Mouse (Mus musculus): ENCODE measurements at regions not wholly inside any gene's neighbourhood (a gene's known extent, or its start where the extent isn't known, plus 50 kb on each side); places are given as distances from the start of the nearest gene placed in this dataset.

- no peak overlapping the region for H3K4me3 ChIP-seq (ENCODE audit: low read depth, low read length)
- TF ChIP-seq CTCF (IDR thresholded peaks at IDR 0.05) = no peak
- H3K9ac ChIP-seq (replicated peaks; ENCODE audit: low read length, poor library complexity, severe bottlenecking) = no peak overlapping the region
- 88% methylated on average over 3 of the region's 3 CpGs for WGBS
- no peaks in the 10 kb centered on the region for H3K27me3 ChIP-seq (ENCODE audit: insufficient read depth, low read length)
- DNase-seq (ENCODE audit: low spot score) (no peak), ATAC-seq (ENCODE audit: low FRiP score) (no peak)
- H3K27ac ChIP-seq (ENCODE audit: low read depth, low read length) = no peak overlapping the region
- no peaks in the 10 kb centered on the region for H3K4me1 ChIP-seq (ENCODE audit: insufficient read depth, low read length)
- no peaks in the 10 kb centered on the region; the same call in 1 of the 2 replicates for H3K9me3 ChIP-seq (ENCODE audit: low read length)
- no peaks in the 10 kb centered on the region for H3K36me3 ChIP-seq (ENCODE audit: insufficient read depth, low read length)
- H3K4me2 ChIP-seq (ENCODE audit: low read depth, low read length, poor library complexity, severe bottlenecking) = no peak overlapping the region
Measured at GRCm38 (mm10) chr10:96947971-96948370, 331.2 kb downstream of the Btg1 start.

- Histone ChIP-seq H3K4me1 (ENCODE audit: insufficient read depth, low read length) (no peaks in the 10 kb centered on the region), H3K27me3 (ENCODE audit: insufficient read depth, low read length) (no peaks in the 10 kb centered on the region), H3K36me3 (ENCODE audit: insufficient read depth, low read length) (no peaks in the 10 kb centered on the region), H3K4me3 (ENCODE audit: low read depth, low read length) (no peak overlapping the region), H3K27ac (ENCODE audit: low read depth, low read length) (no peak overlapping the region), H3K9me3 (ENCODE audit: low read length) (no peaks in the 10 kb centered on the region; the same call in 1 of the 2 replicates), H3K4me2 (ENCODE audit: low read depth, low read length, poor library complexity, severe bottlenecking) (no peak overlapping the region), H3K9ac (replicated peaks; ENCODE audit: low read length, poor library complexity, severe bottlenecking) (no peak overlapping the region)
- ATAC-seq (ENCODE audit: low FRiP score) = no peak
- WGBS = 47% methylated on average over 2 of the region's 2 CpGs
- DNase-seq (ENCODE audit: low spot score) = no peak
- no peak for TF ChIP-seq CTCF (IDR thresholded peaks at IDR 0.05)
Measured at GRCm38 (mm10) chr10:96948871-96949270, 332.1 kb downstream of the Btg1 start.

GRCm38 (mm10) chr10:96955036-96955775 is 338.4 kb downstream of the Btg1 start:
- Histone ChIP-seq H3K9ac (replicated peaks; ENCODE audit: low read length, poor library complexity, severe bottlenecking) (peak overlapping the region; percentile 39), H3K27ac (ENCODE audit: low read depth, low read length) (peak overlapping the region; percentile 26; the same call in 1 of the 2 replicates), H3K4me3 (ENCODE audit: low read depth, low read length) (peak overlapping the region; percentile 6; the same call in 1 of the 2 replicates), H3K27me3 (ENCODE audit: insufficient read depth, low read length) (no peaks in the 10 kb centered on the region), H3K9me3 (ENCODE audit: low read length) (no peaks in the 10 kb centered on the region), H3K4me2 (ENCODE audit: low read depth, low read length, poor library complexity, severe bottlenecking) (peak overlapping the region; percentile 39), H3K36me3 (ENCODE audit: insufficient read depth, low read length) (no peaks in the 10 kb centered on the region), H3K4me1 (ENCODE audit: insufficient read depth, low read length) (0 out of 2 replicates have a peak, but pooled peaks cover 5% of the 10 kb centered on the region)
- no peak for TF ChIP-seq CTCF (IDR thresholded peaks at IDR 0.05)
- ATAC-seq (ENCODE audit: low FRiP score) (peak; percentile 84), DNase-seq (ENCODE audit: low spot score) (peak; percentile 42)
- 8% methylated on average over 12 of the region's 12 CpGs for WGBS

GRCm38 (mm10) chr10:96955776-96956448 is 339.1 kb downstream of the Btg1 start:
- TF ChIP-seq CTCF (IDR thresholded peaks at IDR 0.05) = no peak
- H3K27me3 ChIP-seq (ENCODE audit: insufficient read depth, low read length) = no peaks in the 10 kb centered on the region
- WGBS = 7% methylated on average over 16 of the region's 16 CpGs
- H3K4me1 ChIP-seq (ENCODE audit: insufficient read depth, low read length) = 0 out of 2 replicates have a peak, but pooled peaks cover 5% of the 10 kb centered on the region
- peak overlapping the region; percentile 39 for H3K9ac ChIP-seq (replicated peaks; ENCODE audit: low read length, poor library complexity, severe bottlenecking)
- H3K9me3 ChIP-seq (ENCODE audit: low read length) = no peaks in the 10 kb centered on the region
- H3K27ac ChIP-seq (ENCODE audit: low read depth, low read length) = no peak overlapping the region
- no peaks in the 10 kb centered on the region for H3K36me3 ChIP-seq (ENCODE audit: insufficient read depth, low read length)
- peak overlapping the region; percentile 6; the same call in 1 of the 2 replicates for H3K4me3 ChIP-seq (ENCODE audit: low read depth, low read length)
- H3K4me2 ChIP-seq (ENCODE audit: low read depth, low read length, poor library complexity, severe bottlenecking) = peak overlapping the region; percentile 39
- ATAC-seq (ENCODE audit: low FRiP score) (peak; percentile 41; the same call in 1 of the 2 replicates), DNase-seq (ENCODE audit: low spot score) (no peak)

- no peak overlapping the region for H3K27ac ChIP-seq (ENCODE audit: low read depth, low read length)
- DNase-seq (ENCODE audit: low spot score) (no peak), ATAC-seq (ENCODE audit: low FRiP score) (no peak)
- H3K27me3 ChIP-seq (ENCODE audit: insufficient read depth, low read length) = no peaks in the 10 kb centered on the region
- no peaks in the 10 kb centered on the region for H3K36me3 ChIP-seq (ENCODE audit: insufficient read depth, low read length)
- 36% methylated on average over 5 of the region's 5 CpGs for WGBS
- no peak overlapping the region for H3K9ac ChIP-seq (replicated peaks; ENCODE audit: low read length, poor library complexity, severe bottlenecking)
- H3K9me3 ChIP-seq (ENCODE audit: low read length) = no peaks in the 10 kb centered on the region
- no peak overlapping the region for H3K4me3 ChIP-seq (ENCODE audit: low read depth, low read length)
- 0 out of 2 replicates have a peak, but pooled peaks cover 5% of the 10 kb centered on the region for H3K4me1 ChIP-seq (ENCODE audit: insufficient read depth, low read length)
- no peak overlapping the region for H3K4me2 ChIP-seq (ENCODE audit: low read depth, low read length, poor library complexity, severe bottlenecking)
- TF ChIP-seq CTCF (IDR thresholded peaks at IDR 0.05) = no peak
Measured at GRCm38 (mm10) chr10:96956449-96956834, 339.6 kb downstream of the Btg1 start.

GRCm38 (mm10) chr10:96957019-96957418 is 340.2 kb downstream of the Btg1 start:
- Histone ChIP-seq H3K9ac (replicated peaks; ENCODE audit: low read length, poor library complexity, severe bottlenecking) (no peak overlapping the region), H3K4me2 (ENCODE audit: low read depth, low read length, poor library complexity, severe bottlenecking) (no peak overlapping the region), H3K36me3 (ENCODE audit: insufficient read depth, low read length) (no peaks in the 10 kb centered on the region), H3K9me3 (ENCODE audit: low read length) (no peaks in the 10 kb centered on the region), H3K27ac (ENCODE audit: low read depth, low read length) (no peak overlapping the region), H3K4me1 (ENCODE audit: insufficient read depth, low read length) (0 out of 2 replicates have a peak, but pooled peaks cover 5% of the 10 kb centered on the region), H3K27me3 (ENCODE audit: insufficient read depth, low read length) (no peaks in the 10 kb centered on the region), H3K4me3 (ENCODE audit: low read depth, low read length) (no peak overlapping the region)
- DNase-seq (ENCODE audit: low spot score) = no peak
- ATAC-seq (ENCODE audit: low FRiP score) = no peak
- TF ChIP-seq CTCF (IDR thresholded peaks at IDR 0.05) = no peak
- WGBS = 77% methylated on average over 2 of the region's 2 CpGs

All from midbrain, postnatal 0 days (tissue).